Mouse (Mus musculus): ENCODE data around the gene Lamc3.

Gene Lamc3

DNA sequence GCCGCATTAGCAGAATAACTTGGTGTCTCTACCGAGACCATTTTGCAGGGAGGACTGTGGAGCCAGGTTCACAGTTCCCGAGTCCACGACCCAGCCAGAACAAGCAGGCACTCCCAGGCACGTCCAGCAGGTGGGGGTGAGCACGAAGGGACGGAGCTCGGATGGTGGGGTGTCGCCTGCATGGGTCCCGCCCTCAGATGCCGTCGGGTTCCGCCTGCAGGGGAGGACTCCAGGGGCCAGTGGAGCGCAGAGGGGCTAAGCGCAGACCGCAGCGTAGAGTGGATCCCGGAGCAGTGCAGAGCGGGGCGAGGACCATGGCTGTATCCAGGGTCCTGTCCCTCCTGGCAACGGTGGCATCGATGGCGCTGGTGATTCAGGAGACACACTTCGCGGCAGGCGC lies at the start of gene Lamc3:
Lamc3 (plus strand) TSS at position 262 of the 400 bp plus-strand sequence.
- no peak for DNase-seq (ENCODE audit: low spot score in 2 of 2)

DNA sequence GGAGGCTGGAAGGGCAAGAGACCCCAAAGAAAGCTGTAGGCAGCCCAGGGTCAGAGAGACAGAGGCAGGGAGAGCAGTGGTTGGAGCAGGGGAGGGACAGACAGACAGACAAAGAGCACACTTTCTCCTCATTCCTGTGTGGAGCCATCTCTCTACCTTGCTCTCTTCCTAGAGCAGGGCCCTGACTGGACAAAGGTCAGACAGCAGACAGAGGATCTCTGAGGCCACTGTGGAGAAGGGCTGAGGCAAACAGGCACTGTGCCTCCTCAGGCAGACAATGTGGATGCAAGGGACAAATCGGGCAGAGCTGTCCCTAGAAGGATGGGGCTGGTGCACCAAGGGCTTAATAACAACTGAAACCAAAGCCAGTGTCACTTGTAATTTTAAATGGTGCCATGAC lies 48.2 kb upstream of the Lamc3 start:
- no peak for DNase-seq (ENCODE audit: low spot score in 2 of 2)

DNA sequence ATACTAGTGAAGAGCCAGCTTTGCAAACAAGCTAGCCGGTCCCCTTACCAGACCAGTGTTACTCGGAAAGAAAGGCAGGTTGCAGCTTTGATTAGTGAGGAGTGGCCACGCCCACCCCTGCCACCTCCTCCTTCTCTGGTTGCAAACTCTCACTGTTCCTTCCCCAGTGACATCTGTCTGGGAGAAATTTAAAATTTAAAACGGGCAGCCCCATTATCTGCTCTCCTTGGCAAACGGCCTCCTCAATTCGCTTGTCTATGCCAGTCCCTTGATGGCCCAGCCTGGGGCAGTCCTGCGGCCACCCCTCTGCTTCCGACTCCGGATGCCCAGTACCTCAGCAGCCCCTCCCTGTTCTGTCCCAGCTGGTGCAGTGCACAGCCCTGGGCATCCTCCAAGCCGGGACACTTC lies 42.4 kb upstream of the Lamc3 start:
- DNase-seq (ENCODE audit: low spot score in 2 of 2) = no peak

DNA sequence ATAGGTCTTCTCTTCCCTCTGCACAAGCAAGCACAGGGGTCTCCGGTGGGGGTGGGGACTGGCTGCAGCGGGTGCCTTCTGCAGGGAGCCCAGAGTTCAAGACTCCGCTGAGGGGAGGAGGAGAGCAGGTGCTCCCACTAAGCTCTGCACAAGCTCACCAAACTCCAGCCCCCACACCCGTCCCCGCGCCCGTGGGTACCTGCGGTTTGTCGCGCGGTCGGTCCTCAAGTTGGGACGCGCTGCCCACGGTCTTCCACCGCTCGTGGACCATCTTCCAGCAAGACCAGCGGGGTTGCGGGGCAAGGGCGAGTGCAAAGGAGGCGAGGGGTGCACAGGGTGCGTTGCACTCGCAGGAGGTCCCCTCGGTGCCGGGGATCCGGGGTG lies 41.6 kb upstream of the Lamc3 start:
- no peak for DNase-seq (ENCODE audit: low spot score in 2 of 2)

DNA sequence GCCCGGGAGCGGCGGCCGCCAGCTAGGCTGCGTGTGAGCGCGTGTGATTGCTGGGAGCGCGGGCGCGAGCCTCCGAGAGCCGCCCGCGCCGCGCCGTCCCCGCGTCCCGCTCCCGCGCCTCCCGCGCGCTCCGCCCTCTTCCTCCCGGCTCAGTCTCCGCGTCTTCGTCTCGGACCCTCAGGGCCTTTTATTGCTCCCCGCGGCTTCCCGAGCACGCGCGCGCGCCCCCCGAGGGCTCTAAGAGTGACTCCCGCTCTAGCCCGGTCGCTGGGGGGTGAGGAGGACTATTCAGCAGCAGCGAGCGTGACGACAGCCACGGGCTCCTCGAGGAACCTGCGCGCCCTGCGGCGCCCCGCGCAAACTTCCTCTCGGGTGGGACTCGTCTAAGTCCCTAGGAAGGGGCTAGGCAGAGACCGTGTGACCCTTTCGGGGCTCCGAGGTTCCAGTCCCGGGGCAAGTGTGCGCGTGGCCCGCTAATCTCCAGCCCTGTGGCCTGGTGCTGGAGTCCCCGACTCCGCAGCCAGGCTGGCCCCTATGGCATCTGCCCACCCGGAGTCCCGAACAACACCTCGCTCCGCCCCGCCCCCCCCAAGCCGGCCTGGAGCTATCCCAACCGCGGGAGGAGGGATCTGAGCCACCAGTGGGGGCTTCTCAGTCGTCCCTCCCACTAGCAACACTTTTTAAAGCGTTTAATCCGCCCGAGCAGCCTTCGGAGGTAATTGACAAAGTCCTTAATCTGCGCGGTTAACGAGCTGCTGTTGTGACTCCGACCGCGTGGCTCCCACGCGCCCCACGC lies 41.0 kb upstream of the Lamc3 start, which contains the start of gene Fibcd1:
Fibcd1 (minus strand) TSS at position 110 of the 796 bp plus-strand sequence.
- DNase-seq (ENCODE audit: low spot score in 2 of 2) = no peak

DNA sequence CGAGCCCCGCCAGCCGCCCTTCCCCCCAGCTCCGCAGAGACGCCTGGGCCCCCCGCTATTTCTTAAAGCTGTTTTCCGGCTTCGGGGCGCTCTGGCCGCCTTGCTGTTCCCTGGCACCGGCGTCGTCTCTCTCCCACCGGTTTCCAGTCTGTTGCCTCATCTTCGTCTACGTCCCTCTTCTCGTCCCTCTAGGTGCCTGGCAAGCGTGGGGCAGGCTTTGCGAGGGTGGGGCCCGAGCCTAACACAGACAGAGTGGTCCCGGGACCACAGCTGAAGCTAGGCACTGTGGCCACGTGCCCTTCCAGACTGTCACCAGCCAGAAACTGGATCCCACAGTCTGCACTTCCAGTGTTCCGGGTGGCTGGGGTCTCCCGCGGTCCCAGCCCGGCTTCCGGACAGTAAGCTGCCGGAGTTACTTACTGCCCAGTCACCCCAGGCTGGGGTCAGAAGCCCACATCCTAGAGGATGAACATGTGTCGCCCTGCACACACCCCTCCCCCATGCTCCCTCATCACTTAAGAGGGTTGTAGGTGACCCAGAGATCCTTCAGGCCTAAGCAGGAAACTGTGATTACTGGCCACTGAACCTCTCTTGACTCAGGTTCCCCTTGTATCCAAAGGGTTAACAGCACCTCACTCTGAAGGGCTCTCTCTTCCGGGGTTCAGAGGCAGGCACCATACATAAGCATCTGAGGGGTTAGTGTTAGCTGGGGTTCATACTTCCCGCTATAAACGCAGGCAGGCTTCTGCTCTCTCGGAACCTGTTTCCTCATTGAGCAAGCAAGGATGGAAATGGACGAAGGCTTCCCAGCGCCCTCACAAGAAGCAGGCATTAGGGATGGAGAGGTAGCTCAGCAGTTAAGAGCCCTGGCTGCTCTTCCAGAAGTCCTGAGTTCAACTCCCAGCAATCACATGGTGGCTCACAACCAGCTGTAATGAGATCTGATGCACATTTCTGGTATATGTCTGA lies 40.1 kb upstream of the Lamc3 start:
- DNase-seq (ENCODE audit: low spot score in 2 of 2) = no peak

DNA sequence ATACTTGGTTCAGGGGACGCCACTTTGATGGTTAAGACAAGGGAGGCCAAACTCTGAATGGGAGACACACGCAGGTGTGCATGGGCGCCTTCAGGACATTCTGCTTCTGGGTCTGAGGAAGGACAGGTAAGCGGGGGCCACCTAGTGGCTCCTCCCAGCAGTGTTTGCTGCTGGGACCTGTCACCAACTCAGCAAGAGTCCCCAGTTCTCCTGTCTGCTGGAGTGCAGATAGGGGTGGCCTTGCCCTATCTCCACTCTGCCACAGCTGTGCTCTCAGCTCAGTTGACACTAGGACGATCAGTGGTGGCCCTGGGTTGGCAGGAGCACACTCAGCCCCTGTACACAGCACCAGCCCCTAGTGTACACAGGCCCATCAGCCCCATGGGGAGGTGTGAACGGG lies 39.2 kb upstream of the Lamc3 start:
- no peak for DNase-seq (ENCODE audit: low spot score in 2 of 2)

DNA sequence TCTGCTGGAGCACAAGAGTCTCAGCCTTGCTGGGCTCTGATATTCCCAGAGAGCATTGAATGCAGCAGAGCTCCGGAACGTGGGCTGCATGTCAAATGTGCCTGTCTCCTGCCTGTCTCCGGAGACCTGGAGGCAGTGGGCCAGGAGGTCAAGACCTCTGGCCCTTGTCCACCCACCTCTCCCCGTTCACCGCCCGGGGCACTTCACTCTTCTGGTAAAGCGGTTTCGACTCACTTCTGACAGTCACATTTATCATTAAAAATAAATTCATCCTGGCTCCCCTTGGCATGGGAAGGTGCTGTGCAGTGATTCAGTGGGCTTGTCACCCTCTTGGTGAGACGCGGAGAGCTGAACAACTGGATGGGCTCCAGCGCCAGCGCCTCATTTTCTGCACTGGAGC lies 37.0 kb upstream of the Lamc3 start:
- DNase-seq (ENCODE audit: low spot score in 2 of 2) = no peak

DNA sequence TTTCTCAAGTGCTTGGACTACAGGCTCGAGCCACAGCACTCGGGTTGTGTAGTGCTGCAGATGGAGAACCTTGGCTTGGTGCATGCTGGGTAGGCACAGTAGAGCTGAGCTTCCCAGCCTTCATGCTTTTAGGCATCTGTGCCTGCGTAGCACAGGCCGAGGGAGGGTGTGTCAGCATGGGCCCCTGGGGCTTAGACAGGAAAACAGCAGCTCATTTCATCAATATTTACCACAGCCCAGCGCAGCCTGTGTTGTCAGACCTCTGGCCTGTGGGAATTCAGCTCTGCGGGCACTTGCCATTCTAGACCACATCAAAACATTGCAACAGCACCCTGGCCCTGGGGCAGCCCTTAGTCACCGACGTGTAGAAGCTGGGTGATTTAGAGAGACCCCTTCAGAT lies 31.1 kb upstream of the Lamc3 start:
- DNase-seq (ENCODE audit: low spot score in 2 of 2) = no peak

DNA sequence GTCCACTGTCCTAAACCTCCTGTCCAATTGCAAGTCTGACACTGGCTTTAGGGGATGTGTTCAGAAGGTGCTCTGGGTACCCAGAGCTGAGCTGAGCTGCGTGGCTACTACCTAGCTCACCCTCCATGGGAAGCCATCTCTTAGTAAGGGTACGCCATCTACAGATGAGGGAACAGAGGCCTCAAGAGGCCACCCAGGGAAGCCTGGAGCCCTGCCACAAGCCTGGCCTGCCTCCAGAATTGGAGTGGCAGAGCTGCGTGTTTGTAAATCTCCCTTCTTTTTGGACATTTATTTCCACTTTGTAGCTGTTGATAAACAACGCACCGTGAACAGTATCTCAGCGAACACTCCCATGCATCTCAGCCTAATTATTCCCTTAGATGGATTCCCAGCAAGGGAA lies 29.9 kb upstream of the Lamc3 start:
- DNase-seq (ENCODE audit: low spot score in 2 of 2) = no peak

DNA sequence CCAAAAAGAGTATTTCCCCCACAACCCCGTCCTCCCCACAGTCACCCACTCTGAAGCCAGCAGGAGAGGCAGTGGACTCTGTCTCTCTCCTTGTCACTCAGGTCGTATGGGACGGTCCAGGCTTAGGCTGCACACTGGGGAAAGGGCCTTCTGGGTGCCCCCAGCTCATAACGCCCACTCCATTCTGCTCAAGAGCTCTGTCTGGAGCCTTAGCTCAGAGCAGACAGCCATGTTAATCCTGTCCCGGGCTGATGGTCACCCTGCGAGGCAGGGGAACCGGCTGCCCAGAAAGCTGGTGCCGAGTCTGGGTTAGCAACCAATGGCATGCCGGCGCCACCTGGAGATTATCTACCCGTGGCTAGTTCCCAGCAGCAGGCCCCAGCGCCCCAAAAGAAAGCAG lies 28.6 kb upstream of the Lamc3 start:
- DNase-seq (ENCODE audit: low spot score in 2 of 2) = no peak

DNA sequence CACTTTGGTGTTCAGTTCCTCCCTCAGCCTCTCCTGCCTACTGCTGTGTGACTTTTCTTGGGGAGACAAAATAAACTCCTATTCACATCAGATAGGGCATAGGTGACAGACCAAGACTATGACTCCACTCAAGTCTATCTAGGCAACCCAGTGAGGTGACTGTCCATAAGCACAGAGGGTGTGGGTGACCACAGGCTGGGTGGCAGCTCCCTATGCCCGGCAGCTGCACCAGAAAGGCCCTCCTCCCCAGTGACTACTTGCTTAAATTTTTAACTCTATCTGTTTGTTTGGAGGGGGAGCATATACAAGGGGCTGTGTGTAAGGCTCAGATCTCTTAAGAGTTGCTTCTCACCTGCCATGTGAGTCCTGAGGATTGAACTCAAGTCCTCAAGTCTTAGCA lies 24.2 kb upstream of the Lamc3 start:
- DNase-seq (ENCODE audit: low spot score in 2 of 2) = no peak

DNA sequence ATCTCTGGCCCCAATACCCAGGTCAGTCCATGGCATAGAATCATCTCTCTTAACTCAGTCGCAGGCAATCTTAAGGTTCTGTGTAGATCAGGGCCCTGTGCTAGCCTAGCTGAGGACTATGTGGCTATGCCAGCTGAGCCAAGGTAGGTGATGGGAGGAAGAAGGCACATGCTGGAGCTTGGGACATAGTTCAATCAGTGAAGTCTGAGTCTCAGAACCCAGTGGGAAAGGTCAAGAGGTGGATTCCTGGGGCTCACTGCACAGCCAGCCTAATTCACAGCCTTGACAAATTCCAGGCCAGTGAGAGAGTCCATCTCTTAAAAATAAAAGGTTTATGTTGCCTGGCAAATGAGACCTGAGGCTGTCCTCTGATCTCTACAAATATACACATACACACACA lies 23.3 kb upstream of the Lamc3 start:
- DNase-seq (ENCODE audit: low spot score in 2 of 2) = no peak

DNA sequence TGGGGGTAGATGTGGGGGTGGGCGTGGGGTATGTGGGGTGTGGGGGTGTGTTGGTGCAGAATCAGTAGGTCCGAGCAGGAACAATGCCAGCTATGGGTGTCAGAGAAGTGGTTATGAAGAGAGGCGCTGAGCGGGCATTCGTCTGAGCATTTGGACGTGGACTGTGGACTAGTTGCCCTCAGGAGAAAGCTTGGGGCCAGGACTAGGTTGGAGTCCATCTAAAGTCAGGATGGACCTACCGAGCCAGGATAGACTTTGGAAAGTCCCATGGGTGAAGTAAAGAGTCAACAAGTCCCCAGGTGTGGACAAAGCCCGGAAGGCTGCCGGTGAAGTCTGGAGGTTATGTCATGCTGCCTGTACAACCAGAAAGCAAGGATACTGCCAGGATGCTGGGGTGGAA lies 22.2 kb upstream of the Lamc3 start:
- no peak for DNase-seq (ENCODE audit: low spot score in 2 of 2)

DNA sequence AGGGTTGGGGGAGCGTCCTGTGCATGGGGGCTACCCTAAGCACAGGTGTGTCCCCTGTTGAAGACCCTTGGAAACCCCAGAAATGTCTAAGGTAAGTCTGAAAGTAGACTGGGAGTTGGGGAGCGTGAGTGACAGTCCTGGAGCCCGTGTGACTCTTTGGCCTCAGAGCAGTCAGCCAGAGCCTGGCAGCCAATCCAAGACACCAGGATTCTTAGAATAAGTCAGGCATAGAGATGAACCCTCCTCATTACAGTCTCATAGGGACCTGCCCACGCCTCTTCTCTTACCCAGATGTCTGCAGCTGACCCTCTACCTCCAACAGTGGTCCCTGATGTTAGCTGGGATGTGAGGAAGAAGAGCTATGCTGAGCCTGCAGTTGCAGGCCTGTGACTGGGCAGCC lies 21.8 kb upstream of the Lamc3 start:
- no peak for DNase-seq (ENCODE audit: low spot score in 2 of 2)

DNA sequence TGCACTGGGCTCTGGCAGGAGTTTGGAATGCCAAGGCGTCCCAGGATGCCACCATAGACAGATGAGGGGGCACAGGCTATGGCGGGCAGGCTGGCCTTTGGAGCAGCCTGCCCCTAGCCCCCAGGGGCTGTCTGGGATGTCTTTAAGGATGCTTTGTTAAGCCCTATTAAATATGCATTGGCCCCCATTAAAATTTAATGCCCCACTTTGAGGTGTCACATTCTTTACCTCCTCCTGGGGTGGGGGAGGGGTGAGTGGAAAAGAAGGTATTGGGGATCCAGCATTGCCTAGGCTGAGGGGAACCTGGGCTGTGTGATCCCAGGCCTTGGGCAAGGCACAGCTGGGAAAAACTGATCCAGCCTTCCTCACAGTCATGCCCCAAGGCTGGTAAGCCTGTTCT lies 21.3 kb upstream of the Lamc3 start:
- DNase-seq (ENCODE audit: low spot score in 2 of 2) = no peak

DNA sequence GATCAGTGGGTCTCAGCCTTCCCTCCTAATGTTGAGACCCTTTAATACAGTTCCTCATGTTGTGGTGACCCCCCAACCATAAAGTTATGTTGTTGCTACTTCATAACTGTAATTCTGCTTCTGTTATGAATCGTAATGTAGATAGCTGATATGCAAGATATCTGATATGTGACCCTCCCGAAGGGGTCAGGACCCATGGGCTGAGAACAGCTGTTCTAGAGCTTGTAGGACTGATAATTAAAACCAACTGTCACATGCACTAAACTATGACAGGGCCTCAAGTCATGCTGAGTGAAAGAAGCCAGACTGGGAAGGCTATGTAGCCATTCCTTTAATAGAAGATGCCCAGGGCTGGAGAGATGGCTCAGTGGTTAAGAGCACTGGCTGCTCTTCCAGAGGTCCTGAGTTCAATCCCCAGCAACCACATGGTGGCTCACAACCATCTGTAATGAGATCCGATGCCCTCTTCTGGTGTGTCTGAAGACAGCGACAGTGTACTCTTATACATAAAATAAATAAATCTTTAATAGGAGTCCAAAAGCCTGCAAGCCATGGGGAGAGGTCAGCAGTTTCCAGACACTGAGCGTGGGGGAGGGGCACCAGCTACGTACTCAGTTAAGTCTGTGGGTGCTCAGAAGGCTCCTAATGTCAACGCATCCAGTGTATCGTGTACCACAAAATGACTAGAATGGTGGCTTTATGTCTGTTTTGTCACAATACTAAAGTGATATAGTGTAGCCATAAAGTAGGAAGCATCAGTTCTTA lies 19.1 kb upstream of the Lamc3 start:
- no peak for DNase-seq (ENCODE audit: low spot score in 2 of 2)

DNA sequence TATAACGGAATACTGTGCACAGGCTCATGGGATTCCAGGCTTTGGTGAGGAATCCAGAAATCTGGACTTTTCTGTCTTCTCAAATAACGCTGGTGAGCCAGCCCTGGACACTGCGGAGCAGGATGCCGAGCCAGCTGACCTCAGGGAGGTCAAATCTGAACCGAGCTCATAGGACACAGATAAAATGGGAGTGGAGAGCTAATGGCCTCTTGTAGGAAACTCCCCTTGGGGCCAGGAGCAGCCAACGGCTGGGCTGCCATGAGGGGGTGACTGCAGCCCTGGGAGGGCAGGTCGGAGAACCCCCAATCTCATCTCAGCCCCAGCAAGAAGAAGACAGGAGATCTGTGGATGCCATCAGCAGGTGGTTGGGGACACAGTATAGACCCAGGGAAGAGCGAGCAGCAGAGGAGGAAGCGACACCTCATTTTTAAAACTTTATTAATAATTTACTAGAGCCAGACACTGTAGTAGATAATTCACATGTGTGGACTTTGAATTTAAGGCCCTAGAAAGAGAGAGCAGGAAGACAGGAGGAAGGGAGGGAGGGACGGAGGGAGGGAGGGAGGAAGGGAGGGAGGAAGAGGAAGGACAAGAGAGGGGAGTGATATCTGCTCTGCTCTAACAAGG lies 18.4 kb upstream of the Lamc3 start:
- DNase-seq (ENCODE audit: low spot score in 2 of 2) = no peak

DNA sequence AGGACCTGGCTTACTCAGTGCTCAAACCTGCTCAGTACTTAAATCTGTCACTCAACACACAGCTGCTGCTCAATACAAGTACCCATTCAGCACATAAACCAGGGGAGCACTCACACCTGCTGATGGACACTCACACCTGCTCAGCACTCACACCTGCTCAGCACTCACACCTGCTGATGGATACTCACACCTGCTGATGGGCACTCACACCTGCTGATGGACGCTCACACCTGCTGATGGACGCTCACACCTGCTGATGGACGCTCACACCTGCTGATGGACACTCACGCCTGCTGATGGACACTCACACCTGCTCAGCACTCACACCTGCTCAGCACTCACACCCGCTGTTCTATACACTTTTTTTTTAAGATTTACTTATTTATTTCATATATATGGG lies 17.4 kb upstream of the Lamc3 start:
- DNase-seq (ENCODE audit: low spot score in 2 of 2) = no peak

DNA sequence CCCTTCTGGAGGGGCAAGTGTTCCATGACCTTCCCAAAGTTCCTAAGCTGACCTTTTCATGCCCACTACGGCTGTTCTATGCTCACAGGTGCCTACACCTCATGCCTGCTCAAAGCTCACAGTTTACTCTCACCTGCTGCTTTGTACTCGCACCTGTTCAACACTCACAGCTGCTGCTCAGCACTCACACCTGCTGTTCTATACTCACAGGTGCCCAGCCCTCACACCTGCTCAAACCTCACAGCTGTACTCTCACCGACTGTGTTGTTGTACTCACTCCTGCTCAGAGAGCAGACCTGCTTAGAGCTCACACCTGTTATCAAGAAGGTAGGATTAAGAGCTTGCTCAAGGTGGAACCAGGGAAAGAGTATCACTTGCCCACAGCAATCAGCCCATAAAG lies 16.4 kb upstream of the Lamc3 start:
- no peak for DNase-seq (ENCODE audit: low spot score in 2 of 2)

DNA sequence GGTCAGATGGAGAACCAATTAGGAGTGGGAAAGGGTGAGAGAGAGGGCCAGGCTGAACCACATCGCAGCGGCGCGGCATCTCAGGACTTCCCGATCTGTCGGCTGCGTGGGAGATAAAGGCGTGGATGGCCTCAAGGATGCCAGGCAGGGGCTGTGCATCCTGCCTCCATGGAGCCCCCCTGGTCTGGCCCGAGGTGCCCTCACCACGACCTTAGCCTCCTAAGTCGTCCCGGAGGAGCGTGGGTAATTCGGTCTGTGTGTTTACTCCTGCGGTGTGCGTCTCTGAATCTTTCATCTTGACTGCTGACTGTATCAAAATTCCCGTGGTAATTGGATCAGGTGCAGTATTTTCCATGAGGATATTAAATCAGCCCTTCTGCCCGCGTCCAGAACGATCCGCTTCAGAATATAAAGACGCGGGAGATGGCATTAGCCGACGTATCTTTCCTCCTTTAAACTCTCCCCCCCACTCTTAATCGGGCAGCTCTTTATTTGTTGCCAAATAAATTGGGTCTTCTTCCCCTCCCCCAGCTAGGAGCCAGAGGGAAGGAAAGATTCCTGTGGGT lies 12.7 kb upstream of the Lamc3 start:
- DNase-seq (ENCODE audit: low spot score in 2 of 2) = no peak

All from frontal cortex, postnatal 10 days (tissue).